Mouse (Mus musculus) forebrain, embryonic 12.5 days (tissue): Measurements from ENCODE around the gene Bloc1s5. TPM values are rescaled to one million over a fixed set of nuclear protein-coding genes. Genes with fewer than 3 reads are reported as not detected.

Experiments used
- ATAC-seq: fragments of 200-750 bp; cut with Nextera tagmentation; 2 replicates; pipeline ENCODE4 v1.8.0; 2017; ENCODE audit warnings: moderate TSS enrichment; ENCODE audit not compliant: low FRiP score
- H3K27ac ChIP-seq: fragments of 300-500 bp; sonication (generic); 2 replicates; pipeline ENCODE4 v1.5.1; 2016; ENCODE audit warnings: mild to moderate bottlenecking
- H3K27me3 ChIP-seq: fragments of 300-500 bp; sonication (generic); 2 replicates; pipeline ENCODE4 v1.6.1; 2016; ENCODE audit warnings: mild to moderate bottlenecking
- H3K36me3 ChIP-seq: fragments of 300-500 bp; sonication (generic); replicated peaks from 2 replicates; pipeline ENCODE4 v1.6.1; 2016; ENCODE audit warnings: mild to moderate bottlenecking
- H3K4me1 ChIP-seq: fragments of 300-500 bp; sonication (generic); 2 replicates; pipeline ENCODE4 v1.6.1; 2016
- H3K4me2 ChIP-seq: fragments of 300-500 bp; sonication (generic); 2 replicates; pipeline ENCODE4 v1.6.1; 2016; ENCODE audit warnings: mild to moderate bottlenecking, moderate library complexity
- H3K4me3 ChIP-seq: fragments of 300-500 bp; sonication (generic); replicated peaks from 2 replicates; pipeline ENCODE4 v1.5.1; 2016; ENCODE audit warnings: mild to moderate bottlenecking
- H3K9ac ChIP-seq: fragments of 300-500 bp; sonication (generic); 2 replicates; pipeline ENCODE4 v1.6.1; 2016; ENCODE audit warnings: mild to moderate bottlenecking
- H3K9me3 ChIP-seq: fragments of 300-500 bp; sonication (generic); 2 replicates; pipeline ENCODE4 v1.6.1; 2016
- WGBS: fragments of 180-500 bp; shearing (Covaris S2); methylation state at CpG from one replicate; pipeline ENCODE4 v1.1.7; 2016; 5-methylcytosine and 5-hydroxymethylcytosine counted together
- polyA plus RNA-seq: library from polyadenylated mRNA; unstranded; fragments of >200 nt; fragmentation: Nextera tagmentation; extraction: Ambion mirVana; gene quantifications from 2 replicates; pipeline ENCODE4 v1.2.1, GENCODE M21; 2016

Bloc1s5 gene
- polyA plus RNA-seq, 1 experiment from 2014 or later = 22.3 TPM

- no peak overlapping the region for H3K4me3 ChIP-seq
- no peaks in the 10 kb centered on the region for H3K36me3 ChIP-seq
- no peak overlapping the region for H3K4me2 ChIP-seq
- no peaks in the 10 kb centered on the region; the same call in 1 of the 2 replicates for H3K27me3 ChIP-seq
- no peak overlapping the region for H3K27ac ChIP-seq
- WGBS = 89% methylated on average over 5 of the region's 5 CpGs
- H3K9me3 ChIP-seq = no peaks in the 10 kb centered on the region
- no peak for ATAC-seq
- H3K9ac ChIP-seq = no peak overlapping the region
- no peaks in the 10 kb centered on the region for H3K4me1 ChIP-seq
Measured at GRCm38 (mm10) chr13:38587350-38587749, 47.6 kb downstream of the Bloc1s5 start.

GRCm38 (mm10) chr13:38586451-38586850 is 48.5 kb downstream of the Bloc1s5 start:
- Histone ChIP-seq H3K9ac (no peak overlapping the region), H3K27me3 (no peaks in the 10 kb centered on the region; the same call in 1 of the 2 replicates), H3K4me1 (no peaks in the 10 kb centered on the region; the same call in 1 of the 2 replicates), H3K36me3 (no peaks in the 10 kb centered on the region), H3K27ac (no peak overlapping the region), H3K9me3 (no peaks in the 10 kb centered on the region), H3K4me2 (no peak overlapping the region), H3K4me3 (no peak overlapping the region)
- no peak for ATAC-seq
- WGBS = 89% methylated on average over 4 of the region's 4 CpGs

GRCm38 (mm10) chr13:38582768-38583167 is 52.1 kb downstream of the Bloc1s5 start:
- H3K9me3 ChIP-seq = no peaks in the 10 kb centered on the region
- no peak overlapping the region for H3K27ac ChIP-seq
- H3K4me3 ChIP-seq = no peak overlapping the region
- no peaks in the 10 kb centered on the region; the same call in 1 of the 2 replicates for H3K4me1 ChIP-seq
- H3K4me2 ChIP-seq = no peak overlapping the region
- ATAC-seq = no peak
- H3K36me3 ChIP-seq = no peaks in the 10 kb centered on the region
- no peak overlapping the region for H3K9ac ChIP-seq
- WGBS = 83% methylated on average over 3 of the region's 3 CpGs
- 0 out of 2 replicates have a peak, but pooled peaks cover 3% of the 10 kb centered on the region for H3K27me3 ChIP-seq

- H3K36me3 ChIP-seq = no peaks in the 10 kb centered on the region
- WGBS = 73% methylated on average over 11 of the region's 11 CpGs
Measured at GRCm38 (mm10) chr13:38580601-38581457, 54.1 kb downstream of the Bloc1s5 start.

GRCm38 (mm10) chr13:38579971-38580600 is 54.8 kb downstream of the Bloc1s5 start:
- Histone ChIP-seq H3K4me1 (no peaks in the 10 kb centered on the region; the same call in 1 of the 2 replicates), H3K36me3 (no peaks in the 10 kb centered on the region), H3K4me3 (no peak overlapping the region), H3K4me2 (no peak overlapping the region), H3K9me3 (no peaks in the 10 kb centered on the region), H3K9ac (no peak overlapping the region), H3K27me3 (0 out of 2 replicates have a peak, but pooled peaks cover 3% of the 10 kb centered on the region), H3K27ac (no peak overlapping the region)
- ATAC-seq = no peak
- WGBS = 85% methylated on average over 25 of the region's 25 CpGs

More at GRCm38 (mm10) chr13:38580601-38581457, 54.1 kb downstream of the Bloc1s5 start:
- no peak for ATAC-seq
- Histone ChIP-seq H3K27me3 (0 out of 2 replicates have a peak, but pooled peaks cover 3% of the 10 kb centered on the region), H3K4me2 (no peak overlapping the region), H3K9me3 (no peaks in the 10 kb centered on the region), H3K4me1 (no peaks in the 10 kb centered on the region; the same call in 1 of the 2 replicates), H3K4me3 (no peak overlapping the region), H3K27ac (no peak overlapping the region), H3K9ac (no peak overlapping the region)

GRCm38 (mm10) chr13:38574668-38575067 is 60.2 kb downstream of the Bloc1s5 start:
- Histone ChIP-seq H3K4me1 (no peaks in the 10 kb centered on the region), H3K9ac (no peak overlapping the region), H3K27me3 (0 out of 2 replicates have a peak, but pooled peaks cover 3% of the 10 kb centered on the region), H3K27ac (no peak overlapping the region), H3K4me2 (no peak overlapping the region), H3K36me3 (no peaks in the 10 kb centered on the region), H3K9me3 (no peaks in the 10 kb centered on the region), H3K4me3 (no peak overlapping the region)
- 83% methylated on average over 3 of the region's 3 CpGs for WGBS
- no peak for ATAC-seq

GRCm38 (mm10) chr13:38573281-38573680 is 61.6 kb downstream of the Bloc1s5 start:
- H3K4me2 ChIP-seq = no peak overlapping the region
- H3K27ac ChIP-seq = no peak overlapping the region
- WGBS = 100% methylated on average over 1 of the region's 1 CpGs
- no peaks in the 10 kb centered on the region for H3K27me3 ChIP-seq
- H3K4me3 ChIP-seq = no peak overlapping the region
- no peak overlapping the region for H3K9ac ChIP-seq
- no peaks in the 10 kb centered on the region for H3K4me1 ChIP-seq
- no peaks in the 10 kb centered on the region for H3K36me3 ChIP-seq
- H3K9me3 ChIP-seq = no peaks in the 10 kb centered on the region
- no peak for ATAC-seq

- Histone ChIP-seq H3K4me2 (no peak overlapping the region), H3K36me3 (no peaks in the 10 kb centered on the region), H3K27ac (no peak overlapping the region), H3K4me3 (no peak overlapping the region), H3K4me1 (no peaks in the 10 kb centered on the region), H3K9ac (no peak overlapping the region), H3K9me3 (no peaks in the 10 kb centered on the region), H3K27me3 (no peaks in the 10 kb centered on the region)
- no peak for ATAC-seq
- 67% methylated on average over 4 of the region's 4 CpGs for WGBS
Measured at GRCm38 (mm10) chr13:38565245-38565644, 69.7 kb downstream of the Bloc1s5 start.

GRCm38 (mm10) chr13:38554611-38555010 is 80.3 kb downstream of the Bloc1s5 start:
- no peak overlapping the region for H3K4me2 ChIP-seq
- no peaks in the 10 kb centered on the region for H3K36me3 ChIP-seq
- H3K27ac ChIP-seq = no peak overlapping the region
- H3K27me3 ChIP-seq = no peaks in the 10 kb centered on the region
- H3K9ac ChIP-seq = no peak overlapping the region
- H3K4me3 ChIP-seq = no peak overlapping the region
- no peak for ATAC-seq
- WGBS = 86% methylated on average over 11 of the region's 11 CpGs
- no peaks in the 10 kb centered on the region for H3K4me1 ChIP-seq
- H3K9me3 ChIP-seq = no peaks in the 10 kb centered on the region

GRCm38 (mm10) chr13:38554210-38554609 is 80.7 kb downstream of the Bloc1s5 start:
- Histone ChIP-seq H3K27me3 (no peaks in the 10 kb centered on the region), H3K4me1 (no peaks in the 10 kb centered on the region), H3K4me3 (no peak overlapping the region), H3K27ac (no peak overlapping the region), H3K4me2 (no peak overlapping the region), H3K36me3 (no peaks in the 10 kb centered on the region), H3K9ac (no peak overlapping the region), H3K9me3 (no peaks in the 10 kb centered on the region)
- no peak for ATAC-seq
- WGBS = 70% methylated on average over 3 of the region's 3 CpGs

GRCm38 (mm10) chr13:38548681-38549080 is 86.2 kb downstream of the Bloc1s5 start:
- no peak for ATAC-seq
- H3K27ac ChIP-seq = no peak overlapping the region
- no peaks in the 10 kb centered on the region for H3K36me3 ChIP-seq
- no peaks in the 10 kb centered on the region for H3K4me1 ChIP-seq
- H3K9ac ChIP-seq = no peak overlapping the region
- H3K9me3 ChIP-seq = no peaks in the 10 kb centered on the region
- H3K4me2 ChIP-seq = no peak overlapping the region
- H3K27me3 ChIP-seq = no peaks in the 10 kb centered on the region
- no peak overlapping the region for H3K4me3 ChIP-seq
- WGBS = 80% methylated on average over 5 of the region's 5 CpGs

- Histone ChIP-seq H3K27me3 (no peaks in the 10 kb centered on the region), H3K9ac (no peak overlapping the region), H3K9me3 (no peaks in the 10 kb centered on the region), H3K36me3 (no peaks in the 10 kb centered on the region), H3K4me1 (no peaks in the 10 kb centered on the region), H3K4me3 (no peak overlapping the region), H3K4me2 (no peak overlapping the region), H3K27ac (no peak overlapping the region)
- ATAC-seq = no peak
- WGBS = 92% methylated on average over 5 of the region's 5 CpGs
Measured at GRCm38 (mm10) chr13:38547717-38548116, 87.2 kb downstream of the Bloc1s5 start.
